Mouse (Mus musculus) hindbrain, embryonic 13.5 days (tissue): ENCODE measurements around the gene Rbm33. TPM values are rescaled to one million over a fixed set of nuclear protein-coding genes. Genes with fewer than 3 reads are reported as not detected.

Experiments
- ATAC-seq: fragments of 200-750 bp; cut with Nextera tagmentation; 2 replicates; pipeline ENCODE4 v1.8.0; 2017; ENCODE audit warnings: moderate TSS enrichment; ENCODE audit not compliant: low FRiP score
- H3K27ac ChIP-seq: fragments of 300-500 bp; sonication (generic); 2 replicates; pipeline ENCODE4 v1.5.1; 2015; ENCODE audit warnings: inconsistent platforms, mild to moderate bottlenecking, moderate library complexity
- H3K27me3 ChIP-seq: fragments of 300-500 bp; sonication (generic); 2 replicates; pipeline ENCODE4 v1.6.1; 2015; ENCODE audit warnings: mild to moderate bottlenecking, inconsistent platforms
- H3K36me3 ChIP-seq: fragments of 300-500 bp; sonication (generic); 2 replicates; pipeline ENCODE4 v1.6.1; 2015; ENCODE audit warnings: mild to moderate bottlenecking, inconsistent platforms
- H3K4me1 ChIP-seq: fragments of 300-500 bp; sonication (generic); replicated peaks from 2 replicates; pipeline ENCODE4 v1.6.1; 2015; ENCODE audit warnings: inconsistent platforms
- H3K4me2 ChIP-seq: fragments of 300-500 bp; sonication (generic); 2 replicates; pipeline ENCODE4 v1.6.1; 2015; ENCODE audit warnings: inconsistent platforms, mild to moderate bottlenecking, moderate library complexity
- H3K4me3 ChIP-seq: fragments of 300-500 bp; sonication (generic); 2 replicates; pipeline ENCODE4 v1.5.1; 2015; ENCODE audit warnings: mild to moderate bottlenecking, inconsistent platforms
- H3K9ac ChIP-seq: fragments of 300-500 bp; sonication (generic); 2 replicates; pipeline ENCODE4 v1.6.1; 2015; ENCODE audit warnings: mild to moderate bottlenecking, inconsistent platforms
- H3K9me3 ChIP-seq: fragments of 300-500 bp; sonication (generic); 2 replicates; pipeline ENCODE4 v1.6.1; 2016; ENCODE audit warnings: inconsistent platforms
- WGBS: fragments of 180-500 bp; shearing (Covaris S2); methylation state at CpG from one replicate; pipeline ENCODE4 v1.1.7; 2015; 5-methylcytosine and 5-hydroxymethylcytosine counted together
- polyA plus RNA-seq: library from polyadenylated mRNA; unstranded; fragments of >200 nt; fragmentation: Nextera tagmentation; extraction: Ambion mirVana; gene quantifications from 2 replicates; pipeline ENCODE4 v1.2.1, GENCODE M21; 2015

Gene Rbm33
- polyA plus RNA-seq, 1 experiment from 2014 or later = 18.1 TPM

GRCm38 (mm10) chr5:28388184-28388583 lies 71.3 kb downstream of the Rbm33 start:
- H3K36me3 ChIP-seq = peaks cover 54% of the 10 kb centered on the region
- no peak overlapping the region for H3K4me2 ChIP-seq
- no peaks in the 10 kb centered on the region for H3K4me1 ChIP-seq
- H3K4me3 ChIP-seq = no peak overlapping the region
- ATAC-seq = no peak
- H3K9me3 ChIP-seq = no peaks in the 10 kb centered on the region
- no peaks in the 10 kb centered on the region for H3K27me3 ChIP-seq
- no peak overlapping the region for H3K9ac ChIP-seq
- 57% methylated on average over 3 of the region's 3 CpGs for WGBS
- no peak overlapping the region for H3K27ac ChIP-seq

GRCm38 (mm10) chr5:28390189-28390588 lies 73.3 kb downstream of the Rbm33 start:
- H3K36me3 ChIP-seq = peaks cover 67% of the 10 kb centered on the region
- H3K9ac ChIP-seq = no peak overlapping the region
- no peaks in the 10 kb centered on the region for H3K27me3 ChIP-seq
- no peak for ATAC-seq
- no peak overlapping the region for H3K27ac ChIP-seq
- H3K4me3 ChIP-seq = no peak overlapping the region
- 92% methylated on average over 6 of the region's 6 CpGs for WGBS
- H3K4me1 ChIP-seq = no peaks in the 10 kb centered on the region
- no peaks in the 10 kb centered on the region for H3K9me3 ChIP-seq
- H3K4me2 ChIP-seq = no peak overlapping the region

- 98% methylated on average over 2 of the region's 2 CpGs for whole genome bisulfite sequencing
- no peak for ATAC-seq
- no peak overlapping the region for H3K27ac ChIP-seq
- no peak overlapping the region for H3K4me2 ChIP-seq
- H3K9me3 ChIP-seq = no peaks in the 10 kb centered on the region
- H3K4me3 ChIP-seq = no peak overlapping the region
- H3K27me3 ChIP-seq = no peaks in the 10 kb centered on the region
- peaks cover 33% of the 10 kb centered on the region for H3K36me3 ChIP-seq
- 0 out of 2 replicates have a peak, but pooled peaks cover 6% of the 10 kb centered on the region for H3K4me1 ChIP-seq
- no peak overlapping the region for H3K9ac ChIP-seq
Measured at GRCm38 (mm10) chr5:28397344-28397743, 80.4 kb downstream of the Rbm33 start.

GRCm38 (mm10) chr5:28398736-28399135 lies 81.8 kb downstream of the Rbm33 start:
- Histone ChIP-seq H3K4me2 (no peak overlapping the region), H3K9me3 (no peaks in the 10 kb centered on the region), H3K36me3 (peaks cover 31% of the 10 kb centered on the region), H3K4me3 (no peak overlapping the region), H3K27ac (no peak overlapping the region), H3K27me3 (no peaks in the 10 kb centered on the region), H3K4me1 (peaks cover 8% of the 10 kb centered on the region; the same call in 1 of the 2 replicates), H3K9ac (no peak overlapping the region)
- whole genome bisulfite sequencing = 89% methylated on average over 3 of the region's 3 CpGs
- ATAC-seq = no peak

GRCm38 (mm10) chr5:28399451-28400115 lies 82.7 kb downstream of the Rbm33 start:
- WGBS = 93% methylated on average over 2 of the region's 2 CpGs
- no peak for ATAC-seq
- H3K9ac ChIP-seq = no peak overlapping the region

GRCm38 (mm10) chr5:28402756-28403155 lies 85.8 kb downstream of the Rbm33 start:
- 91% methylated on average over 1 of the region's 1 CpGs for WGBS
- no peaks in the 10 kb centered on the region for H3K27me3 ChIP-seq
- H3K27ac ChIP-seq = no peak overlapping the region
- no peak for ATAC-seq
- H3K36me3 ChIP-seq = peaks cover 8% of the 10 kb centered on the region; the same call in 1 of the 2 replicates
- H3K9ac ChIP-seq = no peak overlapping the region
- no peaks in the 10 kb centered on the region for H3K9me3 ChIP-seq
- H3K4me3 ChIP-seq = no peak overlapping the region
- H3K4me2 ChIP-seq = no peak overlapping the region
- peaks cover 21% of the 10 kb centered on the region for H3K4me1 ChIP-seq

More at GRCm38 (mm10) chr5:28399451-28400115, 82.7 kb downstream of the Rbm33 start:
- Histone ChIP-seq H3K4me2 (no peak overlapping the region), H3K36me3 (peaks cover 22% of the 10 kb centered on the region), H3K27ac (no peak overlapping the region), H3K9me3 (no peaks in the 10 kb centered on the region), H3K27me3 (no peaks in the 10 kb centered on the region), H3K4me3 (no peak overlapping the region), H3K4me1 (peaks cover 14% of the 10 kb centered on the region; the same call in 1 of the 2 replicates)

GRCm38 (mm10) chr5:28406662-28407061 lies 89.7 kb downstream of the Rbm33 start:
- Histone ChIP-seq H3K27me3 (no peaks in the 10 kb centered on the region), H3K4me1 (peaks cover 15% of the 10 kb centered on the region), H3K4me2 (no peak overlapping the region), H3K27ac (no peak overlapping the region), H3K4me3 (no peak overlapping the region), H3K36me3 (peaks cover 33% of the 10 kb centered on the region), H3K9me3 (no peaks in the 10 kb centered on the region), H3K9ac (no peak overlapping the region)
- WGBS = 87% methylated on average over 3 of the region's 3 CpGs
- no peak for ATAC-seq

- 97% methylated on average over 2 of the region's 2 CpGs for WGBS
- H3K4me1 ChIP-seq = no peaks in the 10 kb centered on the region
- H3K4me2 ChIP-seq = no peak overlapping the region
- no peak overlapping the region for H3K9ac ChIP-seq
- no peaks in the 10 kb centered on the region for H3K27me3 ChIP-seq
- no peaks in the 10 kb centered on the region for H3K9me3 ChIP-seq
- H3K27ac ChIP-seq = no peak overlapping the region
- peaks cover 85% of the 10 kb centered on the region for H3K36me3 ChIP-seq
- no peak for ATAC-seq
- H3K4me3 ChIP-seq = no peak overlapping the region
Measured at GRCm38 (mm10) chr5:28412006-28412685, 95.2 kb downstream of the Rbm33 start.

GRCm38 (mm10) chr5:28413533-28413932 lies 96.6 kb downstream of the Rbm33 start:
- H3K4me2 ChIP-seq = no peak overlapping the region
- H3K4me3 ChIP-seq = no peak overlapping the region
- WGBS = 91% methylated on average over 5 of the region's 5 CpGs
- no peak overlapping the region for H3K9ac ChIP-seq
- H3K27ac ChIP-seq = no peak overlapping the region
- H3K4me1 ChIP-seq = no peaks in the 10 kb centered on the region
- peaks cover 92% of the 10 kb centered on the region for H3K36me3 ChIP-seq
- no peak for ATAC-seq
- H3K27me3 ChIP-seq = no peaks in the 10 kb centered on the region
- H3K9me3 ChIP-seq = no peaks in the 10 kb centered on the region

- H3K9me3 ChIP-seq = no peaks in the 10 kb centered on the region
- H3K36me3 ChIP-seq = peaks cover 92% of the 10 kb centered on the region
- WGBS = 93% methylated on average over 3 of the region's 3 CpGs
- no peaks in the 10 kb centered on the region for H3K4me1 ChIP-seq
- H3K27ac ChIP-seq = no peak overlapping the region
- H3K4me3 ChIP-seq = no peak overlapping the region
- H3K4me2 ChIP-seq = no peak overlapping the region
- no peak overlapping the region for H3K9ac ChIP-seq
- no peak for ATAC-seq
- no peaks in the 10 kb centered on the region for H3K27me3 ChIP-seq
Measured at GRCm38 (mm10) chr5:28414076-28414475, 97.2 kb downstream of the Rbm33 start.

GRCm38 (mm10) chr5:28416029-28416428 lies 99.1 kb downstream of the Rbm33 start:
- no peaks in the 10 kb centered on the region for H3K9me3 ChIP-seq
- H3K27ac ChIP-seq = no peak overlapping the region
- H3K9ac ChIP-seq = no peak overlapping the region
- peaks cover 89% of the 10 kb centered on the region for H3K36me3 ChIP-seq
- H3K4me2 ChIP-seq = no peak overlapping the region
- ATAC-seq = no peak
- H3K4me3 ChIP-seq = no peak overlapping the region
- no peaks in the 10 kb centered on the region for H3K27me3 ChIP-seq
- H3K4me1 ChIP-seq = no peaks in the 10 kb centered on the region

GRCm38 (mm10) chr5:28418734-28419133 lies 101.8 kb downstream of the Rbm33 start:
- no peaks in the 10 kb centered on the region for H3K9me3 ChIP-seq
- no peak overlapping the region for H3K9ac ChIP-seq
- no peak overlapping the region for H3K4me3 ChIP-seq
- no peaks in the 10 kb centered on the region for H3K4me1 ChIP-seq
- H3K36me3 ChIP-seq = peaks cover 64% of the 10 kb centered on the region
- WGBS = 88% methylated on average over 10 of the region's 10 CpGs
- H3K27ac ChIP-seq = no peak overlapping the region
- no peak overlapping the region for H3K4me2 ChIP-seq
- no peaks in the 10 kb centered on the region for H3K27me3 ChIP-seq
- ATAC-seq = no peak; the same call in 1 of the 2 replicates
